In the genomic region with DNA sequence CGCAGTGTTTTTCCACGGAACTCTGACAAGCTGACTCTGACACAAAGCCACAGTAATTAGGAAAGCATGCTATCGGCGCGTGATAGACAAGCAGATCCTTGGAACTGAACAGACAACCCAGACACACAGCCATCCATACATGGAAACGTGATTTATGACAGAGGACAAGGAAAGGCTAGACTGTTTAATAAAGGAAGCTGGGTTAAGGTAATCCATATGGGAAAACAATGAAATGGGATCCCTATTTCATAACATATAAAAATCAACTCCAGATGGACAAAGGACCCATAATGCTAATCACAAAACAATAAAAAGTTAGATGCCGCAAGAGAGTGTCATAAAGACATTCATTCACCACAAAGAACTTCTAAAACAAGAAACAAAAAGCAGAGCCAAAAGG, we compare ENCODE assay signal across 29 mouse cellular contexts.
DNase-seq lines count a peak whose midpoint lies in the region; ATAC-seq lines count a peak whose summit lies in the region.
"Had no signal": no experiment of that assay in that cellular context is flagged by ENCODE, and none has a peak within 500 bp of the region (broad histone marks: within the 10 kb centered on the region; RNA-seq: fewer than 3 reads in every experiment).

No protein-coding gene starts in this region.

- no peaks in the 10 kb centered on the region for H3K27me3 ChIP-seq in intestine, embryonic 14.5 days (replicated peaks; ENCODE audit: control insufficient read depth, insufficient read depth, low read length)
- no peaks in the 10 kb centered on the region for H3K27me3 ChIP-seq in intestine, embryonic 15.5 days (replicated peaks)
- H3K27me3 ChIP-seq: forebrain, embryonic 15.5 days; heart, embryonic 13.5 days; hindbrain, embryonic 12.5 days; limb, embryonic 12.5 days; liver, embryonic 12.5 days; neural tube, embryonic 13.5 days; Patski had no signal

- ATAC-seq in intestine, embryonic 14.5 days (replicated peaks; ENCODE audit: low FRiP score, low TSS enrichment, low read depth): no peak
- no peak for ATAC-seq in intestine, embryonic 15.5 days
- ATAC-seq: forebrain, embryonic 15.5 days; inflammation-experienced regulatory T-cells, adult 6 months; liver, embryonic 12.5 days; liver, postnatal 0 days; Patski had no signal

- no peak overlapping the region for H3K9ac ChIP-seq in intestine, embryonic 14.5 days (ENCODE audit: low read length)
- H3K9ac ChIP-seq in intestine, embryonic 15.5 days: no peak overlapping the region
- H3K9ac ChIP-seq: forebrain, embryonic 15.5 days; heart, embryonic 13.5 days; hindbrain, embryonic 12.5 days; limb, embryonic 12.5 days; liver, embryonic 12.5 days; liver, postnatal 0 days; midbrain, embryonic 12.5 days; neural tube, embryonic 13.5 days had no signal

- no peaks in the 10 kb centered on the region for H3K9me3 ChIP-seq in intestine, embryonic 14.5 days (ENCODE audit: control insufficient read depth, low read length)
- H3K9me3 ChIP-seq in intestine, embryonic 15.5 days: no peaks in the 10 kb centered on the region
- H3K9me3 ChIP-seq: forebrain, embryonic 15.5 days; G1E; heart, embryonic 13.5 days; hindbrain, embryonic 12.5 days; limb, embryonic 12.5 days; liver, embryonic 12.5 days; midbrain, embryonic 12.5 days; neural tube, embryonic 13.5 days had no signal

- DNase-seq in embryo, embryonic 10.5 days (ENCODE audit: low spot score): peak; percentile 38
- DNase-seq in embryo, embryonic 11 days: no peak
- DNase-seq in intestine, embryonic 14.5 days (ENCODE audit: low spot score): peak; percentile 21
- peak; percentile 63 for DNase-seq in hindlimb bud, embryonic 11.5 days (ENCODE audit: extremely low spot score, low read depth, low spot score)
- DNase-seq in layer of hippocampus, adult 9-10 months (ENCODE audit: low spot score): no peak
- DNase-seq in left cerebral cortex, adult 18-20 months (ENCODE audit: low spot score in 2 of 2): no peak
- DNase-seq: adrenal gland, postnatal 14 days; cerebellum, adult 11-12 months; cerebellum, adult 9-11 months; heart, postnatal 14 days; kidney, adult 8-10 months; kidney, postnatal 4 days; layer of hippocampus, postnatal 36 days; liver, postnatal 0 days; lung, postnatal 36 days; thymus, adult 2 months; thymus, postnatal 4 days had no signal

- 0 out of 2 replicates have a peak, but pooled peaks cover 3% of the 10 kb centered on the region for H3K36me3 ChIP-seq in intestine, embryonic 14.5 days (ENCODE audit: control insufficient read depth, insufficient read depth, low read length)
- H3K36me3 ChIP-seq in intestine, embryonic 15.5 days: no peaks in the 10 kb centered on the region
- H3K36me3 ChIP-seq: forebrain, embryonic 15.5 days; heart, embryonic 13.5 days; hindbrain, embryonic 12.5 days; limb, embryonic 12.5 days; liver, embryonic 12.5 days; midbrain, embryonic 12.5 days; neural tube, embryonic 13.5 days had no signal

- H3K27ac ChIP-seq in intestine, embryonic 14.5 days (ENCODE audit: low read depth): no peak overlapping the region
- no peak overlapping the region for H3K27ac ChIP-seq in intestine, embryonic 15.5 days
- H3K27ac ChIP-seq: forebrain, embryonic 15.5 days; heart, embryonic 13.5 days; hindbrain, embryonic 12.5 days; kidney, postnatal 0 days; limb, embryonic 12.5 days; liver, embryonic 12.5 days; midbrain, embryonic 12.5 days; neural tube, embryonic 13.5 days had no signal

- H3K4me2 ChIP-seq in intestine, embryonic 14.5 days (ENCODE audit: low read length): no peak overlapping the region
- H3K4me2 ChIP-seq in intestine, embryonic 15.5 days (replicated peaks): no peak overlapping the region
- H3K4me2 ChIP-seq: forebrain, embryonic 15.5 days; heart, embryonic 13.5 days; hindbrain, embryonic 12.5 days; limb, embryonic 12.5 days; liver, embryonic 12.5 days; midbrain, embryonic 12.5 days; neural tube, embryonic 13.5 days had no signal

- H3K4me1 ChIP-seq in intestine, embryonic 14.5 days (replicated peaks; ENCODE audit: control insufficient read depth, insufficient read depth, low read length): no peaks in the 10 kb centered on the region
- H3K4me1 ChIP-seq in intestine, embryonic 15.5 days (replicated peaks): no peaks in the 10 kb centered on the region
- H3K4me1 ChIP-seq: heart, embryonic 13.5 days; liver, embryonic 12.5 days had no signal

- no peak overlapping the region for H3K4me3 ChIP-seq in intestine, embryonic 14.5 days (ENCODE audit: low read depth, low read length)
- H3K4me3 ChIP-seq in intestine, embryonic 15.5 days (replicated peaks): no peak overlapping the region
- H3K4me3 ChIP-seq: forebrain, embryonic 15.5 days; heart, embryonic 13.5 days; hindbrain, embryonic 12.5 days; limb, embryonic 12.5 days; liver, embryonic 12.5 days; midbrain, embryonic 12.5 days; neural tube, embryonic 13.5 days had no signal

- WGBS in intestine, embryonic 14.5 days: 72% methylated on average over 7 of the region's 7 CpGs
- 75% methylated on average over 7 of the region's 7 CpGs for WGBS in intestine, embryonic 15.5 days

Comparison
In these comparisons a context has a peak if more than half of its experiments do, and no peak if none do; other contexts are left out.
1. DNase-seq: peak in embryo, embryonic 10.5 days (single experiment), intestine, embryonic 14.5 days (single experiment) and hindlimb bud, embryonic 11.5 days (single experiment); none in embryo, embryonic 11 days (single experiment), layer of hippocampus, adult 9-10 months (single experiment) and left cerebral cortex, adult 18-20 months (0 of 2).